In the genomic region with DNA sequence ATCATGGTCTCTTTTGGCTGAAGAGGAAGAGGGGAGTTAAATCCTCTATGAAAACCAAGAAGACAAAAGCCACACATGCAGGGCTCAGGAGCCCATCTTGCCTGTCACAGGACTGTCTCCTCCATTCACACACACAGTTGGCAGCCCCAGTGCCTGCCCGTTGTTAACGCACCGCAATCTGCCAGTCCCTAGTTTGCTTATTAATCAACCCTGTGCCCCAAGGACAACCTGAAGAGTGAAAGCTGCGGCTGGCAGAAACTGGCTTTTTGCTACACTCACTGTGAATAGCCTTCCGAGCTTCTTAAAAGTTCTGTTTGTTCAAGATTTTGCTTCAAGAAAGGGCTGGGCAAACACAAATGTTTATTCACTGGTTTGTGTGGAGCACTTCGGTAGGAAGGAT, we compare ENCODE assay signal across 16 mouse cellular contexts. TPM values are rescaled to one million over a fixed set of nuclear protein-coding genes. Genes with fewer than 3 reads are reported as not detected.
A peak's percentile ranks its signal among the peaks of the same experiment; 100 is the strongest.
DNase-seq lines count a peak whose midpoint lies in the region; ATAC-seq and TF ChIP-seq lines count a peak whose summit lies in the region.
"Had no signal": no experiment of that assay in that cellular context is flagged by ENCODE, and none has a peak within 500 bp of the region (broad histone marks: within the 10 kb centered on the region; RNA-seq: fewer than 3 reads in every experiment).

No protein-coding gene starts in this region.

- no peak overlapping the region for H3K9ac ChIP-seq in lung, postnatal 0 days (replicated peaks; ENCODE audit: low read depth)
- H3K9ac ChIP-seq: embryonic facial prominence, embryonic 12.5 days; neural tube, embryonic 13.5 days had no signal

- no peaks in the 10 kb centered on the region for H3K36me3 ChIP-seq in kidney, adult 2 months (ENCODE audit: control insufficient read depth, insufficient read depth, low read length)
- no peaks in the 10 kb centered on the region for H3K36me3 ChIP-seq in lung, postnatal 0 days (ENCODE audit: insufficient read depth, low read length)
- H3K36me3 ChIP-seq: embryonic facial prominence, embryonic 12.5 days; neural tube, embryonic 13.5 days had no signal

- WGBS in kidney, adult 2 months = 36% methylated on average over 6 of the region's 6 CpGs
- 62% methylated on average over 6 of the region's 6 CpGs for WGBS in lung, postnatal 0 days
- WGBS in lung, adult 2 months = 67% methylated on average over 6 of the region's 6 CpGs

- peaks cover 17% of the 10 kb centered on the region for H3K4me1 ChIP-seq in kidney, adult 2 months (ENCODE audit: control insufficient read depth, insufficient read depth, low read length)
- H3K4me1 ChIP-seq in lung, postnatal 0 days (ENCODE audit: insufficient read depth, low read depth, low read length) = peaks cover 5% of the 10 kb centered on the region; the same call in 1 of the 2 replicates
- H3K4me1 ChIP-seq in lung, adult 2 months (ENCODE audit: control insufficient read depth, insufficient read depth, low read length) = peaks cover 6% of the 10 kb centered on the region
- H3K4me1 ChIP-seq: embryonic facial prominence, embryonic 12.5 days had no signal

- TF ChIP-seq EP300 in lung, postnatal 0 days (IDR thresholded peaks at IDR 0.05) = no peak

- H3K4me2 ChIP-seq in lung, postnatal 0 days (replicated peaks; ENCODE audit: low read depth, low read length) = no peak overlapping the region
- H3K4me2 ChIP-seq: embryonic facial prominence, embryonic 12.5 days; heart, embryonic 11.5 days; liver, embryonic 11.5 days; neural tube, embryonic 13.5 days had no signal

- H3K27me3 ChIP-seq in kidney, adult 2 months (replicated peaks; ENCODE audit: control insufficient read depth, insufficient read depth, low read length) = no peaks in the 10 kb centered on the region
- H3K27me3 ChIP-seq in lung, postnatal 0 days (replicated peaks; ENCODE audit: insufficient read depth, low read length) = no peaks in the 10 kb centered on the region
- H3K27me3 ChIP-seq: embryonic facial prominence, embryonic 12.5 days; neural tube, embryonic 13.5 days had no signal

- no peak for TF ChIP-seq POLR2A in kidney, adult 2 months (IDR thresholded peaks at IDR 0.05; ENCODE audit: low read depth, low read length)
- TF ChIP-seq POLR2A in lung, adult 2 months (IDR thresholded peaks at IDR 0.05; ENCODE audit: borderline replicate concordance, extremely low read depth, low read depth, low read length) = no peak

- H3K27ac ChIP-seq in kidney, adult 2 months (ENCODE audit: insufficient read depth, low read depth, low read length) = peak overlapping the region; percentile 44; the same call in 1 of the 2 replicates
- no peak overlapping the region for H3K27ac ChIP-seq in lung, postnatal 0 days (ENCODE audit: low read length)
- H3K27ac ChIP-seq: embryonic facial prominence, embryonic 12.5 days; neural tube, embryonic 13.5 days had no signal

- TF ChIP-seq CTCF in kidney, adult 2 months (conservative IDR thresholded peaks at IDR 0.05; ENCODE audit: insufficient read depth, insufficient read length, low read depth, low read length) = no peak
- no peak for TF ChIP-seq CTCF in lung, postnatal 0 days (IDR thresholded peaks at IDR 0.05)
- no peak for TF ChIP-seq CTCF in lung, adult 2 months (IDR thresholded peaks at IDR 0.05; ENCODE audit: insufficient read depth, low read length)

- H3K4me3 ChIP-seq in kidney, adult 2 months (ENCODE audit: insufficient read depth, low read depth, low read length) = no peak overlapping the region
- no peak overlapping the region for H3K4me3 ChIP-seq in lung, postnatal 0 days (ENCODE audit: low read depth, low read length)
- no peak overlapping the region for H3K4me3 ChIP-seq in lung, adult 2 months (replicated peaks; ENCODE audit: extremely low read depth, low read depth, low read length)
- H3K4me3 ChIP-seq: embryonic facial prominence, embryonic 12.5 days; neural tube, embryonic 13.5 days had no signal

- ATAC-seq in lung, postnatal 0 days = peak; percentile 23; the same call in 1 of the 2 replicates

- H3K9me3 ChIP-seq in lung, postnatal 0 days (ENCODE audit: low read length) = no peaks in the 10 kb centered on the region
- H3K9me3 ChIP-seq: embryonic facial prominence, embryonic 12.5 days; neural tube, embryonic 13.5 days had no signal

- peak; percentile 32 to 57 for DNase-seq in cerebellum, postnatal 25 days
- no peak for DNase-seq in cerebellum, adult 11-12 months
- DNase-seq in kidney, adult 2 months = peak; percentile 74
- DNase-seq in kidney, postnatal 4 days = no peak
- DNase-seq in lung, postnatal 0 days (ENCODE audit: low spot score) = peak; percentile 50
- no peak for DNase-seq in lung, adult 2 months
- DNase-seq in kidney, postnatal 36 days = peak; percentile 51 to 55
- DNase-seq in embryo, embryonic 11 days = no peak
- DNase-seq: B cell, adult 2 months; cerebellum, adult 9-10 months; heart, postnatal 36 days; retina, postnatal 1 day had no signal

RNA-seq across cellular contexts. Expression of a gene that starts 50.3 kb away (rescaled TPM):
- 18.9 and 19.0 TPM in 2 replicates for polyA plus RNA-seq in kidney, adult 2 months (2012; rRNA removed)
- 5.9 and 6.0 TPM in 2 replicates for polyA plus RNA-seq in lung, postnatal 0 days (2015; fragmentation: Nextera tagmentation; extraction: Ambion mirVana)
- 18.0 and 20.5 TPM in 2 replicates for polyA plus RNA-seq in lung, adult 2 months (2012; rRNA removed)

Comparison
In these comparisons a context has a peak if more than half of its experiments do, and no peak if none do; other contexts are left out.
1. DNase-seq: peak in cerebellum, postnatal 25 days (2 of 2), kidney, adult 2 months (single experiment), lung, postnatal 0 days (single experiment) and kidney, postnatal 36 days (2 of 2); none in cerebellum, adult 11-12 months (single experiment), kidney, postnatal 4 days (0 of 2), lung, adult 2 months (single experiment) and embryo, embryonic 11 days (single experiment).